Mouse (Mus musculus): ENCODE results near the gene Rerg.
"Not testable (repeated sequence)": the region's sequence is repeated elsewhere in the genome, so short reads cannot be mapped to it uniquely, and the experiment has no call there.

Gene Rerg

DNA sequence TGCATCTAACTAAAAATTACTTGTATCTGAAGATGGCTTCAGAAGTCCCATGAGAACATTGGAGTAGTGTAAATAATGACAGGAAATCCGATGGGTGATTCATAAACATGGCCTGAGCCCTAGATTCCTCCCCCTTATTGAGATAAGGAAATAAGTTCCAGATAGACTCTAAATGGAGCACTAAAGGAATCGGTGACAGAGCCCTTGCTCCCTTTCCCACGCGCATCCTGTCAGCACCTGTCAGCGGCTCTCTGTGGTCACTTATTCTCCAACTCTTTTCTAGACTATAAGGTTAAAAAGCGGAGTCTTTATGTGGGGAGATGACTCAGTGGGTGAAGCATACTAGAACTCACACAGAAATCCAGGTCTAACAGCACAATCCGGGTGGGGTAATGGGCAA is 104.8 kb downstream of the Rerg start:
- no peak for DNase-seq

DNA sequence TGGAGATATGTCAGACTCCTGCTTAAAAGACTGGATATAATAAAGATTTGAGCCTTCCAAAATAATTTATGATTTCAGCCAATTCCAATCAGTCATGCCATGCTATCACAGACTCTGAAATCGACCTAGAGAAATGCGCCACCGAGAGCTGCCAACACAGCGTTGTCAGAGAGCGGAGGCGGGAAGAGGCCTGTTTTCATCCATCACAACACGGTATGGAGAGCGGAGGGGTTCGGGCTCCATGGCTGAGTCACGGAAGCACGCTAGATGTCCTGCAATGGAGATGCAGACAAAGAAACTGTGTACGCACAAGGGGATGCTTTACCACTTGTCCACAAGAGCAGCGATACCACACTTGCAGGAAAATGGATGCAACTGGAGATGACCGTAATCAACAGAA is 105.5 kb downstream of the Rerg start:
- DNase-seq = no peak

DNA sequence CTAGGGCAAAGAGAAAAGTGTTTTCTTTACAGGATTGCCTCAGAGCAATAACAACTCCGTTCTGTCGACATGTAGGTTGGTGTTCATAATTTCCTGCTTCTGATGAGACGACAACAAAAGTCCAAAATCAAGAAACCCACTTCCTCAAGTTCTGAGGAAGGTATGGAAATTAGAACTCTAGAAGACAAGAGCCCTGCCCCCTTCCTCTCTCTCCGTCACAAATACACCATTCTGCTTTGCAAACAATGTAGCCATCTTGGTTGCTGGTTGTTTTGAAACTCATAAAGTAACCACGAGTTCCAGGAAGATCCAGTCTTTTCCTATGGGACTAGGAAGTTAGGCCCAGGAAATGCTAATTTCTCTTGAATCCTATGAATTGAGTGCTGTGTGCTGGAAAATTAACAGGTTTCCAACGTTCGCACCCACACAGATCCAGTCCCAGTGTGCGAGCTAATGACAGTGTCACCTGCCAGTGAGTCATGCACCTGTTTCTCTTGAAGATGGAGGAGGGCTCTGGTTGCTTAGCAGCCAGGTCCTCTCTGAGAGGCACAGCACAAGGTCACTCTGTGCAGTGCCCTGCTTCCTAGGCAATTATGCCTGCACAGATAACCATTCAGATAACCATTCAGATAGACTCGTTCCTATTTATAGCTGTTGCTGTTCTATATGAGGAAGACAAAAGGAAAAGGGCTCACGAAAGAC is 106.9 kb downstream of the Rerg start:
- no peak for DNase-seq

DNA sequence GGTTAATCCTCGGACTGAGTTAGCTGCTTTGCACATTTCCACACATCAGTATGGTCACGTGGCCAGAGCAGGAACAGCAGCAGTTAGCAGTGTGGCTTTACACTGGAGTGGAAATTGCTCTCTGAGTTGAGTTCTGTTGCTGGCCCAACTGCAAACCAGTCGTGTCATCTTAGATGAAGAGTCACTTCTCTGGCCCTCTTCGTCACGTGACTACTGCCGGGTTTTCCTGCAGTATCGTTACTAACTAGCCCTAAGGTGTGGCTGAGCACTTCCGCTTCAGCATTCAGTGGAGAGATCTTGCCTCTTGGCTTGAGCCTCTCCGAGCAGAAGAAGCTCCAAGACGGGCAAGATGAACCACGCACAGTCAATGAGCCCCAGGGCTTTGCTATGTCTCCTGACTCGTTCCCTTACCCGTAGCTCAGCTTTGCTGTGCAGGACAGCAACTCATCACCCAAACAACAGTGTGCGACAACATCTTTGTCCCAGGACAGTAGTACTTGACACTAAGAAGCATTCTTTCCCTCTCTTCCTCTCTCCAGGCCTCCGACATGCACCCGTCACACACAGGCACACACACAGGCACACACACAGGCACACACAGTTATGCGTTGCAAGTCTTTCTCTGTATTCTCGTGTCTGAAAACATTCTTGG is 108.3 kb downstream of the Rerg start:
- DNase-seq = no peak

DNA sequence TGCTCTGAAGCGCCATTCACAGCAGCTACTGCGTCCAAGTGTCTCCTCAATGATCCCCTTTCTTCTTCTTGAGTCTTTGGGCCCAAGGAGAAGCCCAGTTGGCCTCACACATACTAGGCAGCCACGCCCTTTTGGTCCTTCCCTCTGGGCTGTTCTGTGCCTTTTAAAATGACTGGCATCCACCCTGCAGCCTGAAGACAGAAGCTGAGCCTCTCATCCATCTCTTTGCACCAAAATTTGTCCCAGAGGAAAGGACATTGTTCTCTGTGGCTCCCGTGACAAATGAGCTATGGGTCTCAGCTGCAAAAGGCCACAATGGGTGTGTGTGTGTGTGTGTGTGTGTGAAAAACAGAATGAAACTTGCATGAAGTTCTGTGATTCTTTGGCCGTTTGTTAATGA is 109.7 kb downstream of the Rerg start:
- DNase-seq = no peak

DNA sequence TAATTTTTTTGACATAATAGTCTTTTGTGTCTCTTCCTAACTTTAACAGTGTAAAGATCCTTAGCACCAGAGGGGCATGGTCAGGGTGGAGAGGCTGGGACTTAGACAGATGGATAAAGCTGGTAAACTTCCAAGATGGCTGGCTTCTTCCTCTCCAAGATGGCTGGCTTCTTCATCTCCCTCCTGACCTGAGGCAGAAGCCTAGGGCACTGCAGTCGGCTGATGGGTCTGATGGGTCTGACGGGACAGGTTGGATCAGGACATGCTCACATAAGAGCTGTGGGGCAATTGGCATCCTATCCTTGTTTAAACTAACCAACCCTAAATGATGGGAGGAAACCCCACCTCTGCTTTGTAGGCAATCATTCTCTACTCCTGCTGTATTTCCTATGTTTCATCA is 112.0 kb downstream of the Rerg start:
- no peak for DNase-seq

DNA sequence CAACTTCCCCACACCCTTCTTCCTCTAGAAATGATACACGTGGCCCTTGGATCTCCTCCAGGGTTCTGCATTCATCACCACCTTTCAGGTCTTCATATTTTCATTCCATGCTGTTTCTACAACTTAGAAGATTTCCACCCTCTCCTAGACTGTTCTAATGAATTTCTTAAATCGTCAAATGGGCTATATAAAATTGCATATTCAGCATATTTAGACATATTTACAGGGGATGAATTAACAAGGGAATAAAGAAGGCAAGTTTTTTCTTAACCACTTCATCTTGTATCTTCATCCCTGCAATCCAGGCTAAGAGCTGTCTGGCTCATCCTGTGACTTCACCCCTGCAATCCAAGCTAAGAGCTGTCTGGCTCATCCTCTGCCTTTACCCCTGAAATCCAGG is 116.2 kb downstream of the Rerg start:
- no peak for DNase-seq

DNA sequence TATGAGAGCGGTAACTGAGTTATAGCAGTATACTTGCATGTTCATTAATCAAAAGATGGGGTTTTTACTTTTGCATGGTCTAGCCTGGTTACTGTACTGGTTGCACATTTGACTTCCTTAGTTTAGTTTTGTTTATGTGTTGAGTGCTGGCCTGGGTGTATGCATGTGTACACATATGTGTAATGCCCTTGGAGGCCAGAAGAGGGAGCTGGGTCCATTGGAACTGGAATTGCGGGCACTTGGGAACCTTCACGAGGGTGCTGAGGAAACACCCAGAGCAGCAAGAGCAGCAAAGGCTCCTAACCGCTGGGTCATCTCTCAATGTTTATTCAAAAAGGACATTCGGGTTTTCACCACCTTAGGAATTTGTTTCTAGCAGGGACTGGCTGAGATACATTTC is 116.8 kb downstream of the Rerg start:
- DNase-seq = peak; percentile 50

DNA sequence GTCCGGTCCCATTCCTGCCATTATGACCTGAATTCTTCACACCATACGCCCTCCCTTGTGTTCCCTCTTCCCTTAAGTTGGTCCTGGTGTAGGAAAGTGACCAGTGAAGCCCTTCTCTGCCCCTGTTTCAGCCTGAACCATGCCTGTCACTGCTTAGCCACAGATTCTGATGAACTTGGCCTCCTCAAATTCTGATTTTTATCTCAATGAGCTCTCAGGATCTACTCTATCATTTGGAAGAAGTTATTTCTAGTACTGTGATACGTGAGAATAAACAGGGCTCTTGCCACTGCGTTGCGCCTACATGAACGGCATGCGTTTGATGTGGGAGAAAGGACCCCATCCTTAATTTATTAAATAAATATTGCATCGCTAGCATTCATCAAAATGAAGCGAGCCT is 117.3 kb downstream of the Rerg start:
- no peak for DNase-seq

DNA sequence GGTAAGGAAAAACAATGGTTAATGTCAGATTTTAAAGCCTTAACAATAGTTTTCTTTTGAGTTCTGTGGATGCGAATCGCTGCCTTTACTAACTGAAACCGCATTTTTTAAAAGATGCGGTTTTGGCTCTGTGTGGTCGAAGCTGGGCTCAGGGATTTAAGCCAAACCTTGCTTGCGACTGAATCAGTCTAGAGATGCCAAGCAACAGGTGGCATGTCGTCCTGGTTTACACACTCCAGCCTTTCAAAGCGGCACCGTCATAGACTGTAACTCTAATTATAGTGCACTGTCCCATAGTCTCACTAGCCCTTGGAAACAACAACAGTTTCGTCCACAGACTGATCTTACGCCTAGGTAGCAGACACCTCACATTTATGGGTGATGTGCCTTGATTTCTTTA is 123.3 kb downstream of the Rerg start:
- no peak for DNase-seq

DNA sequence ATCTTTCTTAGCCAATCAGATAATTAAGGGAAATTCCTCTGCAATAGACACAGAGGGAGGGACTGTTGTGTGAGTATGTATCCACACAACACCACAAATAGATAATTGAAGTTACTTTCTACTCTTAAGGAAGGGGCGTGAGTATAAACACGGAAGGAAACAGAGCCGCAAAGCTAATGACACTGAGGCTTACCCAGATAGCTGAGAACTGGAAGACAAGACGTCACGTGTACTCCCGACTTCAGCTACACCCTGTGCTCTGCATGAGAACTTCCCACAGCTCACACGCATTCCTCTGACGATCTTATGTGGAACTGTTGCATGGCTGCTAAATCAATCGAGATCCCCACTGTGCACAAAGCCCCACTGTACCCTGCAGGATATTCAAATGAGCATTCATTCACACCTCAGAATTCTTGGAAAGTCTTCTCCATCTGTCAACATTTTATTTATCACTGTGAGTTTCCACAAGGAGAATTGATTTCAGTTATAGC is 125.2 kb downstream of the Rerg start:
- DNase-seq = no peak

DNA sequence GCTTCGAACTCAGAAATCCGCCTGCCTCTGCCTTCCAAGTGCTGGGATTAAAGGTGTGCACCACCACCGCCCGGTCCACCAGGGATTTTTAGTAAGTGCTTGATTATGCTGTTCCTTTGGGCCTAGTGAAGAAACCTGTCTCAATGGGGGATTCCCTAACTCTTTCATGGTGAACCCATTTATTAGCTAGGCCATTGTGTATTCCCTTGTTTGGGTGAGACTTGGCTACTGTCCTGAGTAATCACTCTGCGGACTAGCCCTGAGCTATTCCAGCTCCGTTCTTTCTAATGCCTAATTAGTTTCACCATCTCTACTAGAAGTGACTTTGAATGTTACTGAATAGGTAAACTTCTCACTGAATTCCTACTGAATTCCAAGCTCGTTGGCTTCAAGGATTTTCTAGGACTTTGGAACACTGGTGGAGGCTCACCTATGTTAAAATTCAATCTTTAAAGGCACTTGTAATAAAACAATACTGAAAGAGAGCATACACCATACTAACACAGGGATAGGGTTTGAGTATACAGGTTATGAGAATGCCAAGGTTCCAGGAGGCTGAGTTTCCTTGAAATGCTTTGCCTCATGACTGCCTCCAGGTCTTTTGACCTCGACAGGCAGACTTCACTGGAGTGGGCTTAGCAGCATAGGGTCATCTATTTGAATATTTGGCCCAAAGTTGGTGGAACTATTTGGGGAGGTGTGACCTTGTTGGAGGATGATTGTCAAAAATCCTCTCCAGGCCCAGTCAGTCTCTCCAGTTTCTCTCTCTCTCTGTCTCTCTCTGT is 134.5 kb downstream of the Rerg start:
- DNase-seq = not testable (repeated sequence)

DNA sequence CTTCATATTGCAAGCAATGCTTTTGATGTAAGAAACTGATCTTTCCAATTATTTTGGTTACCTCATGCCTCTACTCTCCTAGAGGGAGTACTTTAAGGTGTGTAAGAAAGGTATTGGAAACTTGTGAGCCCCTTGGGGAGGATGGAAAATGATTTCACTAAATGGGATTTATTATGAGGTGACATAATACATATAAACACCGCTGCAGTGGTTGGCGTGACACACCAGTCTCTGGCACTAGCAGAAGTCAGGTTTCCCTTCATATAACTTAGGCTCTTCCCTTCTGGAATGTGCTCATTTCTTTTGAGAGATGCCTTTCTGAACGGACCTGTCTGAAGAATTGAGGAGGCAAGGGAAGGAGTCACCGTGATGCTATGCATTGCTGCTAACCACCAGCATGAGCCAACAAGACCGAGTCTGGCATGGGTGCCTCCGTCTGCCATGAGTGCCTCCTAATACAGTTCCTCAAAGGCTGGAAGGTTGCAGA is 139.6 kb downstream of the Rerg start:
- no peak for DNase-seq

DNA sequence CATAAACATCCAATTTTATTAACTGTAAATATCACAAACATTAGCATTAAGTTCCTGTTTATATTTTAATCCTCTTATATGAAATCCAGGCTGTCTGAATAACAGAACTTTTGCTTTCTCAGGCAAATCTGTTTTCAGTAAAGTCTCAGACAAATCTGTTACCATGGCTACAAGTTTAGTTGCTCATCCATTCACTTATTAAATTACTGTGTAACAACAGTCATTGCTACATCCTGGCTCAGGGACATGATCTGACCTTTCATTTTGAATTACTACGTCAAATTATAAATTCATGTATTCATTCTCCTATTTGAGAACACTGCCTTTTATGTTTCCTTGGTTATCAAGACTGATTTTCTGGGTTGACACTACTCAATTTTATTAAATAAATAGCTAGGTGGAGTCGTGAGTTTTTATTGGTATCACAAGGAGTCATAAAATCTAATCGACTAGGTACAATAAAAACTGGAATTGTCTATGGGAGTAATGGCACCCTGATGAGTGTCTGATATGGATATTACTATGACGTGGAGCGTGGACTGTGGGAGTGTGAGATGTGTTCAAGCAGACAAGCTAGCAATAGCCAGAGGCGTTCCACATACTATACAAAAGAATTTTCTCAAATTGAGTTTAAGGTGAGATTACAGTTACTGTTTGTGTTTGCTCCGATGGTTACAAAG is 140.2 kb downstream of the Rerg start:
- no peak for DNase-seq

DNA sequence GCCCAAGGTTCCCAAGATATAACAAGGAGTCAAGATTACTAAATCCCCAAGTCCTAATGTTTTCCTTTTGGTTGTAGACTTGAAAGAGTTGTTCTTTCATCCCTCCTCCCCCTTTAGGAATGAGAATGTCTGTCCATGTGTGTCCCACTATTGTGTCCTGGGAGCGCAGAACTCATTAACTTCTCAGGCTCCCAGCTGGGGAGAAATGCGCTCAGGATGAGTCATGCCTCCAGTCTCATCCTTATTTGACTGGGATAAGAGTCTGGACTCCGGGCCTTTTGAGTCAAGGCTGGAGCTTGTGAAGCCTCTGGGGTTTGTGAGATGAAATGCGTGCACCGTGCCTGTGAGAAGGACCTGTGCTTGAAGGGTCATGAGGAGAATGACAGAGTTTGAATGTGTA is 144.8 kb downstream of the Rerg start:
- no peak for DNase-seq

DNA sequence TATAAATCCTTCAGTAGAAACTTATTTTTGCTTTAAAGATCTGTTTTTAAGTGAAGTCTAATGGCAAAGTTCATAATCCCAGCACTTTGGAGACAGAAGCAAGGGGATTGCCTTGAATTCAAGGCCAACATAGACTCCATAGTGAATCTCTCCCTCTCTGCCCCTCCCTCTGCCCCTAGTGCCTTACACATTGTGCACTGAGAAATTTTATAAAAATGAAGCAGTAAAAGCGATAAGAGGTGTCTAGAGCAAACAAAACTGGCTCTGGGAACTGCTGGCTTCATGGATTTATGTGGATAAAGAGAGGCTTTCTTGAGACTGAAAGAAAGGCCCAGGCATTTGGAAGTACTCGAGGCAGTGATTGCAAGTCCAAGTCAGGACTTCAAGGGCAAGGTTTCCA is 145.8 kb downstream of the Rerg start:
- no peak for DNase-seq

DNA sequence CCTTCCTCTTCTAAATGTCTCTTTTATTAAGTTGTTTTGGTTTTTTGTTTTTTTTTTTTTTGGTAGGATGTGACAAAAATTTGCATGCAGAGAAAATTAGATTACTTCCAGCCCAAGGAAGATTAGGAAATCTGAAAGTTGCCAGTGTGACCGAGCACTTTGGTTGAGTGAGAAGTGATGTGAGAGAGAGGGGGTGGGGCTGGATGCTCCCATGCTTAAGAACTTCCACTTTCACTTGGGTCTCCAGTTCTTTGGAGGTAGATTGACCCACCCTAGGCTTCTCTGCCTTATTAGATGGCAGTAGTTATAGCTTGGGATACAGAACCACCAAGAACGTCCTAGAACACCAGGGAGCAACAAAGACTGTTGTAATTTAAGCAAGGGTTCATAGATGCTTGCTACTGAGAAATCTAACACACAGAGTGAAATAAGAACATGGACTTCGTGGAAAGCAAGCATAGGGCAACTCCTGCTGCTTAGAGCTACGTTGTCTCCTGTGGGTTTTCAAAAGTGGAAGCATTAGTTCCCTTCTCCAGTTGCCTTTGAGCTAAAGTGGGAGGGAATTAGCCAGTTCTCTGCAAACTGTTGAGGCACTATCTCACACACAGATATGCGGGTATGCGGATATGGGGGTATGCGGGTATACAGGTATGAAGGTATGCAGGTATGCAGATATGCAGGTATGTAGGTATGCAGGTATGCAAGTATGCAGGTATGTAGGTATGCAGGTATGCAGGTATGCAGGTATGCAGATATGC is 152.9 kb downstream of the Rerg start:
- DNase-seq = no peak

DNA sequence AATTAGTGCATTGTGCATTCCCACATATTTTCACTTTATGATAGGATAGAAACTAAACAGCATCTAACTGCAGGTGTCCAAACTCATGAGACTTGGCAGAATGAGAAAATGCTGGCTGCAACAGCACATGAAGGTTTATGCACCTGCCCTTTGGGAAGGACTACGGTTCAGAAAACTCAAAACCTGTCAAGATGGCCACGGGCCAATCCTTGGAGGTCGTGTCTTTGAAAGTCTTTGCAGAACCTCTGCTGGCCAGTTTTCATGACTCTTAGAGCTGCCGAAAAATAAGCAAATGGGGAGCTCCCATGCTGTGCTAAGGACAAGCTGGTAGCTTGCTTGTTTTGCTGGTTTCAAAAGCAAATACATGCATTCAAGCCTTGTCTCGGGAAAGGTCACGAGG is 156.0 kb downstream of the Rerg start:
- DNase-seq = peak; percentile 14

DNA sequence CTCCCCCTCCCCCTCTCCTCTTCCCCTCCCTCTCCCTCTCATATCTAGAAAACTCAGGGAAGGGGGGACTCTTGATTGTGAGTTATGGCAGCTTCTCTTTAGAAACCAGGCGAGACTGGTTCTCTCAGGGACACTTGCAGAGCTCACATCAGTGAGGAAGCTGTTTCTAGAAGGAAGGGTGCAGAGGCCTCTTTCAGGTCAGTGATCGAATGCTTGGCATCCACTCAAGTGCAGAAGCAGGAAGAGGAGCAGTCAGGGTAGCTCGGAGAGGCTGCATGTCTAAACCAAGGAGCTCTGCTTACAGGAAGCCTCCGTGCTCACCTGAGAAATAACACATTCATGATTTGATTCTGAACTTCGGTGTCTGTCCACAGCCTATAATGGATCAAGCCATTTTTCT is 159.1 kb downstream of the Rerg start:
- no peak for DNase-seq
